Mouse (Mus musculus) stomach, embryonic 16.5 days (tissue): ENCODE results near the gene Glis1. TPM values are rescaled to one million over a fixed set of nuclear protein-coding genes. Genes with fewer than 3 reads are reported as not detected.
"Not testable (repeated sequence)": the region's sequence is repeated elsewhere in the genome, so short reads cannot be mapped to it uniquely, and the experiment has no call there.

Experiments
- ATAC-seq: fragments of 200-750 bp; cut with Nextera tagmentation; 2 replicates; pipeline ENCODE4 v1.8.0; 2017; ENCODE audit warnings: moderate number of reproducible peaks, moderate TSS enrichment; ENCODE audit not compliant: insufficient read depth, low FRiP score
- H3K27ac ChIP-seq: fragments of 300-500 bp; sonication (generic); 2 replicates; pipeline ENCODE4 v1.5.1; 2014; ENCODE audit warnings: low read length
- H3K27me3 ChIP-seq: fragments of 300-500 bp; sonication (generic); 2 replicates; pipeline ENCODE4 v1.6.1; 2014; ENCODE audit warnings: low read length, control low read depth, mixed read lengths; ENCODE audit not compliant: control insufficient read depth, insufficient read depth
- H3K36me3 ChIP-seq: fragments of 300-500 bp; sonication (generic); 2 replicates; pipeline ENCODE4 v1.6.1; 2014; ENCODE audit warnings: low read length; ENCODE audit not compliant: control insufficient read depth, insufficient read depth
- H3K4me1 ChIP-seq: fragments of 300-500 bp; sonication (generic); 2 replicates; pipeline ENCODE4 v1.6.1; 2014; ENCODE audit warnings: low read length, control low read depth, mixed read lengths; ENCODE audit not compliant: control insufficient read depth, insufficient read depth
- H3K4me2 ChIP-seq: fragments of 300-500 bp; sonication (generic); 2 replicates; pipeline ENCODE4 v1.6.1; 2014; ENCODE audit warnings: low read depth, low read length, mixed read lengths
- H3K4me3 ChIP-seq: fragments of 300-500 bp; sonication (generic); replicated peaks from 2 replicates; pipeline ENCODE4 v1.5.1; 2014; ENCODE audit warnings: mild to moderate bottlenecking, low read length
- H3K9ac ChIP-seq: fragments of 300-500 bp; sonication (generic); 2 replicates; pipeline ENCODE4 v1.6.1; 2014; ENCODE audit warnings: low read length
- H3K9me3 ChIP-seq: fragments of 300-500 bp; sonication (generic); replicated peaks from 2 replicates; pipeline ENCODE4 v1.6.1; 2016; ENCODE audit warnings: low read length, control low read depth; ENCODE audit not compliant: control insufficient read depth
- WGBS: fragments of 180-500 bp; shearing (Covaris S2); extraction: QIAGEN DNeasy Blood & Tissue Kit; methylation state at CpG from one replicate; pipeline ENCODE4 v1.1.7; 2014; 5-methylcytosine and 5-hydroxymethylcytosine counted together
- polyA plus RNA-seq: library from polyadenylated mRNA; unstranded; fragments of >200 nt; fragmentation: Nextera tagmentation; extraction: Ambion mirVana; gene quantifications from 2 replicates; pipeline ENCODE4 v1.2.1, GENCODE M21; 2015

Gene Glis1
- polyA plus RNA-seq, 1 experiment from 2014 or later = 0.87 TPM

DNA sequence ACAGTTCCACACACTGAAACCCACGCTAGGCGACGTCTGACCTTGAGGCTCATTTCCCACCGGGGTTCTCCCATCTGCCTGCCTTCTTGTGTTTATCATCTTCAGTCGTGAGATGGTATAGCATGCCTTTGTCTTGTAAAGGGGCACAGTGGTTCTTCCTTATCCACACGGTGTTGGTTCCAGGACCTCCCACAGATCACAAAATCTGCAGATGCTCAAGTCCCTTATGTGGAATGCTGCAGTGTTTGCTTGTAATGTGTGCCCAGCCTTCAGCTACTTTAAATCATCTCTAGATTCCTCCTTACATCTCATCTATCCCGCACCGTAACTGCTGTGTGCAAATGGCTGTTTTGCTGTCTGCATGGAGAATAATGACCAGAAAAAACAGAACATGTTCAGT is 154.7 kb downstream of the Glis1 start:
- H3K27me3 ChIP-seq = no peaks in the 10 kb centered on the region
- no peaks in the 10 kb centered on the region for H3K36me3 ChIP-seq
- no peak overlapping the region for H3K27ac ChIP-seq
- no peak overlapping the region for H3K4me3 ChIP-seq
- 79% methylated on average over 8 of the region's 8 CpGs for WGBS
- no peak overlapping the region for H3K4me2 ChIP-seq
- H3K9ac ChIP-seq = no peak overlapping the region
- H3K4me1 ChIP-seq = no peaks in the 10 kb centered on the region
- H3K9me3 ChIP-seq = no peaks in the 10 kb centered on the region
- no peak for ATAC-seq

DNA sequence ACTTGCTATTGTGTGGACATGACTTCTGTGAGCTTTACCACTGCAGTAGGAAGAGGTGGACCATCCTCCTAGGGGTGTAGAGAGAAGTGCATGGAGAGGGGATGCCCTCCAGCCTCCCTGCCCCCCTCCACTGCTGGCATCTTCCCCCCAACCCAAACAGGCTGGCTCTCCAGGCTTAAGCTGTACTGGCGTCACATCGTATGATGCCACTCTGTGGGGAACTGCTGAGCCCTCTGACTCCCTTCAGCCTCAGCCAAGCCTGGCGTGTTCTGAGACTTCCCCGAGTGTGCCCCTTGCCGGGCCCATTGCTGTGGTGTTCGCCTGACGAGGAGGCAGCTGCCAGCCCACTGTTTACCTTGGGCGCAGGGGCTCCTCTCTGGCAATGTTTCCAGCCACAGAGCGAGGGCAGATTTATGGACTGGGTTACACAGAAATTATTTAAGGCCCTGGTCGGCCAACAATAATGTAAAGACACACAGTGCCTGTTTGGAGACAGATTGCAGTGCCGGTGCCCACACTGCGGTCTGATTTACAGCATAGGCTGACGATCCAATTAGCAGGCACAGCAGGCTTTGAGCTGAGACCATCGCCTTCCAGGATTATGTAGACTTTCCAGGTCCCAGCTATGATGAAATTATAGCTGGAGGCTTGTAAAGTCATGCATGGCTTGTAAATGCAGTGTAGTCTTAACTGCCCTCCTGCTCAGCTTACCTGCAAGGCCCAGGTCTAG is 156.6 kb downstream of the Glis1 start:
- 0 out of 2 replicates have a peak, but pooled peaks have one; percentile 45 for ATAC-seq
- H3K4me3 ChIP-seq = no peak overlapping the region
- H3K4me2 ChIP-seq = no peak overlapping the region
- no peak overlapping the region for H3K9ac ChIP-seq
- H3K4me1 ChIP-seq = no peaks in the 10 kb centered on the region
- no peaks in the 10 kb centered on the region for H3K9me3 ChIP-seq
- H3K27me3 ChIP-seq = no peaks in the 10 kb centered on the region
- H3K27ac ChIP-seq = no peak overlapping the region
- 47% methylated on average over 14 of the region's 14 CpGs for WGBS
- no peaks in the 10 kb centered on the region for H3K36me3 ChIP-seq

DNA sequence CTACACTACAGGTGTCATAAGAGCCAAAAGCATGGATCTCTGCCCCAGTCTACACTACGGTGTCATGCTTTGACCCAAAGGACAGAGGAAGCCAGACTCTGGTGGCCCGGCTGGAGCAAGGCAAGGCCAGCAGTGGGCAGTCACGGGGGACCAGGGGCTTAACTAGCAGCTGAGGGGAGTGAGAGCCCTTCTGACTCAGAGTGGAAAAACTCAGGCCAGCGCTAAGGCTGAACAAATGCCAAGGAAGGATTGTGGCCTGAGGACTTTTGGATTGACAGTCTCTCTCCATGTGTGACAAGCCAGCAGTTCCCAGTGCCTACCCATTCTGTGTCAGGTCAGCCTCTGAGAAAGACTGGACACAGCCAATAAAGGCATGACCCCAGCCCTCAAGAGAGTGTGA is 159.0 kb downstream of the Glis1 start:
- no peak for ATAC-seq
- Histone ChIP-seq H3K36me3 (no peaks in the 10 kb centered on the region), H3K9ac (no peak overlapping the region), H3K4me3 (no peak overlapping the region), H3K27me3 (no peaks in the 10 kb centered on the region), H3K27ac (no peak overlapping the region), H3K4me2 (no peak overlapping the region), H3K9me3 (no peaks in the 10 kb centered on the region), H3K4me1 (peaks cover 8% of the 10 kb centered on the region)
- 83% methylated on average over 4 of the region's 4 CpGs for WGBS

DNA sequence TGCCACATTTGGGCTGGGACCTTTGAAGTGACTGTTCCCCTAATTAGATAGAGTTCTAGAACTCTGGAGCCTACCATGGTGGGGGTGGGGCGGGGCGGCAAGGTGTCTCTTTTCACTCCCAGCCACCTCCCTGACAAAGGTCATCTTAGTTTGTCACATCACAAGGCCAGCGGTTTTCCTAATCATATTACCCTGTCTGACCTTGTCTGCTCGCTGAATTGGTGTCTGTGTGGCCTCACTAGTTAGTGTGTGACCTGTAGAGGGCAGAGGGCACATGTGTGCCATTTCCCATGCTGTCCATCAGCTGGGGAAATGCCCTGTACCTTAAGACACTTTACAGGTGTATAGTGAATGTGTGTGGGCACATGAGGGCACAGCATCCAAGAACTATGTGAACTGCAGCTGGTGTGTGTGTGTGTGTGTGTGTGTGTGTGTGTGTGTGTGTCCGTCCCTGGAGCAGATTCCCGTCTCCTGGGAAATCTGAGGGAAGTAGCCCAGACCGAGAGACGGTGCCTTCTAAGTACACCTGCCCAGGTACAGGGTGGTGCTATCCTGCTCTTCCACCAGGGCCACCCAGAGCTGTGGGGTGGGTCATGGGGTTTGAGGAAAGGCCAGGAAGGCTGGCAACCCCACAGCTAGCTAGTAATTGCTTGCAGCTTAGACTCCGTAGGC is 163.0 kb downstream of the Glis1 start:
- WGBS = 43% methylated on average over 9 of the region's 9 CpGs
- no peak overlapping the region for H3K27ac ChIP-seq
- ATAC-seq = no peak

DNA sequence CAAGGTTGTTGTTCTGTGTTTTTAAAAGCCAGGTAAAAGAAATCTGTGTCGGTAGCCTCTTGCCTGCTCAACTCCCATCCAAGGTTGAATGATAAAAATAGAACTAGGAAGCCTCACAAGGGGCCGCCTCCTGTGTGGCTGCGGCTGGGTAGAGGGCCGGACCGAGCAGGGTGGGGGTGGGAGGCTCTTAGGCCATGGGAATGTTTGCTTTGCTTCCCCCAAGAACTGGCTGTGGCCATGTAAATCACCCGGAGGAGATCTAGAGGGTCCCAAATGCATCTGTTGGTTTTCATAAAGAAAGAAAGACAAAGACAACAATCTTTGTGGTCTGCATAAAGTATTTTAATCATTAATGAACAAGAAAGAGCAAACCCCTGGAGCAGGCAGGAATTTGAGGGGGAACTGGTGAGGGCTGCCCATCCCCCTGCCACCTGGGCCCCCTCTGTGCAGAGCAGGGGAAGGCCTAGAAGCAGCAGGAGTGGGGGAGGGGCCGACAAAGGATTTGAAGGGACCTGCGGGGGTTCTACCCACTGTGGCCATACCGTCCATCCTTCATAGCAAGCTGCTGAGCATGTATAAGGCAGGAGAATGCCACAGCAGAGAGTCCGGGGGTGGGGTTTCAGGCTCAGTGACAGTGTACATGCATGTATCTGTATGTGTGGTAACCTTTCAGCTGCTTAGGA is 163.6 kb downstream of the Glis1 start:
- peaks cover 8% of the 10 kb centered on the region for H3K4me1 ChIP-seq
- no peak overlapping the region for H3K4me2 ChIP-seq
- no peak overlapping the region for H3K9ac ChIP-seq
- H3K9me3 ChIP-seq = no peaks in the 10 kb centered on the region
- 13% methylated on average over 10 of the region's 10 CpGs for WGBS
- H3K27ac ChIP-seq = no peak overlapping the region
- ATAC-seq = no peak
- no peaks in the 10 kb centered on the region for H3K27me3 ChIP-seq
- H3K36me3 ChIP-seq = no peaks in the 10 kb centered on the region
- H3K4me3 ChIP-seq = no peak overlapping the region

More for the DNA sequence above, 163.0 kb downstream of the Glis1 start:
- peaks cover 8% of the 10 kb centered on the region for H3K4me1 ChIP-seq
- H3K9me3 ChIP-seq = no peaks in the 10 kb centered on the region
- H3K36me3 ChIP-seq = no peaks in the 10 kb centered on the region
- no peak overlapping the region for H3K4me3 ChIP-seq
- no peak overlapping the region for H3K4me2 ChIP-seq
- H3K9ac ChIP-seq = no peak overlapping the region
- no peaks in the 10 kb centered on the region for H3K27me3 ChIP-seq

DNA sequence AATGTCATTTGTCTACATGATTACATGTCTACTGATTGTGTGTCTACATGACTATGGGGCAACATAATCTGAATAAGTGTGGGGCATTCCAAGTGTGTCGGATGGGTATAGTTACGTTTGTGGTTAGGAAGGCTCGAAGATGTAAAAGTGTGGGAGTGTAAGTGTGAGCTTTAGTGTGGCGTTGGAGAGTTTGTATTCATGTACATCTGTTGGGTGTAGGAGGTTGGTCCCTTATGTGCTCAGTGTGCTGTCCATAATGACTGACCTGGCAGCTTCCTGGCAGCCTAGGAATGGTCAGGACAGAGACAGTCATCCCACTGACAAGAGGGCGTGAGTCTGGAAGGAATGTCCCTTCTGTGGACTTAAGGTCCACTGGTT is 164.2 kb downstream of the Glis1 start:
- not testable (repeated sequence) for H3K4me2 ChIP-seq, H3K9me3 ChIP-seq, H3K4me3 ChIP-seq, H3K27ac ChIP-seq, H3K27me3 ChIP-seq, ATAC-seq, H3K9ac ChIP-seq, H3K4me1 ChIP-seq, H3K36me3 ChIP-seq
- WGBS = 85% methylated on average over 5 of the region's 5 CpGs

DNA sequence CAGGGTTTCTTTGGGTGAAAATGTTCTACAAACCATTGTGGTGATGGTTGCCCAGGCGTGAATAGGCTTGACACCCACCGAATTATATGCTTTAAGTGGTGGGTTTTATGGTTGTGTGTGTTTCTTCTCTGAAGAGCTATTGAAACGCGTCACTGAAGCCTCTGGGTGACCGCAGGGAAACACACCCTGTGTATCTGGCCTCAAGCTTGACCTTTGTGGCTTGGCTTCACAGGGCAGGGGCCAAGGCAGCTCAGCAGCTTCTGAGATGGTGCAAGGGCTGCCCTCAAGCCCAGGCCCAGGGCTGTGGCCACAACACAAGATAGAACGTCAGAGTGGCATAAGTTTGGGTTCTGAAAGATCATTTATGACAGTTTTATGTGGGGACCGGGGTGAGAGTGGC is 167.9 kb downstream of the Glis1 start:
- Histone ChIP-seq H3K27me3 (no peaks in the 10 kb centered on the region), H3K4me1 (peaks cover 8% of the 10 kb centered on the region), H3K27ac (no peak overlapping the region), H3K4me3 (no peak overlapping the region), H3K4me2 (no peak overlapping the region), H3K9ac (no peak overlapping the region), H3K9me3 (no peaks in the 10 kb centered on the region), H3K36me3 (no peaks in the 10 kb centered on the region)
- ATAC-seq = no peak
- WGBS = 82% methylated on average over 7 of the region's 7 CpGs

DNA sequence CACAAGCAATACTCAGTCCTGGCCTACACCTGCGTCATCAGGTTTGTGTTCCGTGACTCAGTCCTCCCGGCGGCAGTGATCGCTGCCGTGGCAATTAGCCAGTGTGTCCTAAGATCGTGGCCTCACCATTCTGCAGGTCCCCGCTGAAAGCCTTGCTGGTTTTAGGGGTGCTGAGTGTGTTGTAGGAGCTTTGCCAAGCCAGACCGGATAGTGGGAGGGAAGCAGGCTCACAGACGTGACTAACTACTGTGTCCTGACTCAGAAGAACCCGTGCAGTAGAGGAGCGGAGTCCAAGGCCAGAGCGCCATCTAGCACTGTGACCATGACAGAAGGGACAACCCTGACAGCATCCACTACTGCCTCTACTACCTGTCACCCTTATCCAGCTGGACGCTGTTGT is 168.4 kb downstream of the Glis1 start:
- no peak for ATAC-seq
- WGBS = 72% methylated on average over 14 of the region's 14 CpGs
- Histone ChIP-seq H3K9ac (no peak overlapping the region), H3K9me3 (no peaks in the 10 kb centered on the region), H3K4me3 (no peak overlapping the region), H3K27me3 (no peaks in the 10 kb centered on the region), H3K4me2 (no peak overlapping the region), H3K27ac (no peak overlapping the region), H3K4me1 (peaks cover 5% of the 10 kb centered on the region), H3K36me3 (no peaks in the 10 kb centered on the region)

DNA sequence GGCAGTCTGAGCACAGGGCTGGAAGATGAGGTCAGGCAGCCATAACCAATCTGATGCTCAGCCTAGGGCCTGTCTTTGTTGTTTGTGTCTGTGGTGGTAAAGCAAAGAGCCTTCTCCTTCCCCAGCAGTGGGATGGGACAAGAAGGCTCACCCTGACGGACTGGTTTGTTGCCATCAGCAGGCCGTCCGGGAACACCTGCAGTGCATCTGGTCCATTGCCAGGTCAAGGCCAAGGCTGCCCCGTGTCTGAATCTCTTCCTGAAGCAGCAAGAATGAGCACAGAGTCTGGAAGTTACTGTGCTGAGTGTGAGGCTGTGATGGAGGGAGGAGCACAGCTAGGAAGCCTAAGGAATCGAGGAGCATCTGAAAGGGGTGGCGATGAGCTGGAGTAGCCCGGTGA is 168.8 kb downstream of the Glis1 start:
- no peaks in the 10 kb centered on the region for H3K27me3 ChIP-seq
- H3K4me3 ChIP-seq = no peak overlapping the region
- H3K27ac ChIP-seq = no peak overlapping the region
- H3K9me3 ChIP-seq = no peaks in the 10 kb centered on the region
- H3K4me1 ChIP-seq = peaks cover 1% of the 10 kb centered on the region
- no peaks in the 10 kb centered on the region for H3K36me3 ChIP-seq
- no peak overlapping the region for H3K9ac ChIP-seq
- WGBS = 57% methylated on average over 7 of the region's 7 CpGs
- no peak for ATAC-seq
- no peak overlapping the region for H3K4me2 ChIP-seq
